Mouse (Mus musculus) MEL (cell line): ENCODE measurements around the gene Gdap1l1. TPM values are rescaled to one million over a fixed set of nuclear protein-coding genes. Genes with fewer than 3 reads are reported as not detected.

Experiments
- DNase-seq: peaks from one replicate; pipeline ENCODE4 v3.0.0; 2011; ENCODE audit warnings: low read depth, low spot score
- H3K27ac ChIP-seq: 2 replicates; pipeline ENCODE4 v1.5.1; 2012; ENCODE audit warnings: low read depth, mild to moderate bottlenecking, control low read depth, low read length, moderate library complexity; ENCODE audit not compliant: control insufficient read depth
- H3K27me3 ChIP-seq, 2 experiments: fragments of 150-350 bp in 1 of 2; sonication (generic) in 1 of 2; 2 replicates each; pipeline ENCODE4 v1.6.1; 2012; ENCODE audit warnings: low read length in 2 of 2, mild to moderate bottlenecking in 2 of 2, improper control_type of control experiment in 1 of 2, moderate library complexity in 1 of 2; ENCODE audit not compliant: insufficient read depth in 2 of 2, control insufficient read depth in 1 of 2
- H3K36me3 ChIP-seq, 2 experiments: 2 replicates each; pipeline ENCODE4 v1.6.1; 2012 to 2014; ENCODE audit warnings: low read length in 2 of 2, improper control_type of control experiment in 1 of 2, inconsistent platforms in 1 of 2, mild to moderate bottlenecking in 1 of 2; ENCODE audit not compliant: insufficient read depth in 2 of 2, control insufficient read depth in 1 of 2
- H3K4me1 ChIP-seq, 2 experiments: fragments of 150-350 bp in 1 of 2; sonication (generic) in 1 of 2; 2 replicates each; pipeline ENCODE4 v1.6.1; 2012; ENCODE audit warnings: low read length in 2 of 2, improper control_type of control experiment in 1 of 2, mild to moderate bottlenecking in 1 of 2; ENCODE audit not compliant: insufficient read depth in 2 of 2, control insufficient read depth in 1 of 2
- H3K4me3 ChIP-seq, 2 experiments: fragments of 150-350 bp in 1 of 2; sonication (generic) in 1 of 2; 2 replicates each; pipeline ENCODE4 v1.5.1; 2012; ENCODE audit warnings: low read depth in 2 of 2, low read length in 2 of 2, mild to moderate bottlenecking in 2 of 2, moderate library complexity in 2 of 2, control low read depth in 1 of 2, improper control_type of control experiment in 1 of 2; ENCODE audit not compliant: control insufficient read depth in 1 of 2, insufficient read depth in 1 of 2
- H3K79me2 ChIP-seq: 2 replicates; pipeline ENCODE4 v1.6.1; 2012; ENCODE audit warnings: mild to moderate bottlenecking, low read length, moderate library complexity; ENCODE audit not compliant: control insufficient read depth, poor library complexity, insufficient read depth
- H3K9ac ChIP-seq: 2 replicates; pipeline ENCODE4 v1.6.1; 2012; ENCODE audit warnings: low read depth, mild to moderate bottlenecking, control low read depth, low read length, moderate library complexity; ENCODE audit not compliant: control insufficient read depth, poor library complexity, severe bottlenecking
- H3K9me3 ChIP-seq: fragments of 150-350 bp; sonication (generic); replicated peaks from 2 replicates; pipeline ENCODE4 v1.6.1; 2012; ENCODE audit warnings: mild to moderate bottlenecking, low read length, improper control_type of control experiment, moderate library complexity; ENCODE audit not compliant: insufficient read depth
- CHD2 ChIP-seq: IDR thresholded peaks from 2 replicates; pipeline ENCODE4 v1.6.1; 2011; ENCODE audit warnings: low read length, improper control_type of control experiment
- ELF1 ChIP-seq: IDR thresholded peaks from 2 replicates; pipeline ENCODE4 v1.6.1; 2014; ENCODE audit warnings: low read depth, mild to moderate bottlenecking, inconsistent platforms, low read length, improper control_type of control experiment, moderate library complexity
- ETS1 ChIP-seq: IDR thresholded peaks from 2 replicates; pipeline ENCODE4 v1.6.1; 2012; ENCODE audit warnings: low read depth, mild to moderate bottlenecking, inconsistent platforms, low read length, improper control_type of control experiment, moderate library complexity
- GABPA ChIP-seq: IDR thresholded peaks from 2 replicates; pipeline ENCODE4 v1.6.1; 2012; ENCODE audit warnings: low read depth, mild to moderate bottlenecking, inconsistent platforms, low read length, improper control_type of control experiment, moderate library complexity
- JUND ChIP-seq: IDR thresholded peaks from 2 replicates; pipeline ENCODE4 v1.6.1; 2011; ENCODE audit warnings: low read depth, mild to moderate bottlenecking, improper control_type of control experiment, low read length
- KAT2A ChIP-seq: conservative IDR thresholded peaks from 2 replicates; pipeline ENCODE4 v1.6.1; 2012; ENCODE audit warnings: low read depth, low read length, improper control_type of control experiment, inconsistent platforms
- MAFK ChIP-seq: IDR thresholded peaks from 2 replicates; pipeline ENCODE4 v1.6.1; 2011; ENCODE audit warnings: low read depth, mild to moderate bottlenecking, low read length, improper control_type of control experiment, borderline replicate concordance
- MAX ChIP-seq: IDR thresholded peaks from 2 replicates; pipeline ENCODE4 v1.6.1; 2011; ENCODE audit warnings: low read length, improper control_type of control experiment
- MEF2A ChIP-seq: IDR thresholded peaks from 2 replicates; pipeline ENCODE4 v1.6.1; 2014; ENCODE audit warnings: low read depth, mild to moderate bottlenecking, inconsistent platforms, low read length, improper control_type of control experiment; ENCODE audit not compliant: poor library complexity, insufficient replicate concordance, severe bottlenecking; ENCODE audit errors: extremely low read depth
- MXI1 ChIP-seq: IDR thresholded peaks from 2 replicates; pipeline ENCODE4 v1.6.1; 2011; ENCODE audit warnings: mild to moderate bottlenecking, low read depth, low read length, improper control_type of control experiment
- MYB ChIP-seq: IDR thresholded peaks from 2 replicates; pipeline ENCODE4 v1.6.1; 2011; ENCODE audit warnings: mild to moderate bottlenecking, low read depth, low read length, improper control_type of control experiment
- MYC ChIP-seq: IDR thresholded peaks from 2 replicates; pipeline ENCODE4 v1.6.1; 2011; ENCODE audit warnings: low read depth, mild to moderate bottlenecking, low read length, improper control_type of control experiment, moderate library complexity
- NELFE ChIP-seq: IDR thresholded peaks from 2 replicates; pipeline ENCODE4 v1.6.1; 2011; ENCODE audit warnings: low read depth, low read length, improper control_type of control experiment
- POLR2AphosphoS5 ChIP-seq: IDR thresholded peaks from 2 replicates; pipeline ENCODE4 v1.6.1; 2012; ENCODE audit warnings: low read depth, borderline replicate concordance, mild to moderate bottlenecking, inconsistent platforms, low read length, moderate library complexity, mixed read lengths
- RAD21 ChIP-seq: IDR thresholded peaks from 2 replicates; pipeline ENCODE4 v1.6.1; 2011; ENCODE audit warnings: mild to moderate bottlenecking, low read depth, low read length, improper control_type of control experiment
- SIN3A ChIP-seq: IDR thresholded peaks from 2 replicates; pipeline ENCODE4 v1.6.1; 2012; ENCODE audit warnings: low read length, improper control_type of control experiment, inconsistent platforms
- SMC3 ChIP-seq: IDR thresholded peaks from 2 replicates; pipeline ENCODE4 v1.6.1; 2011; ENCODE audit warnings: low read depth, low read length, improper control_type of control experiment
- TBP ChIP-seq: IDR thresholded peaks from 2 replicates; pipeline ENCODE4 v1.8.0; 2011; ENCODE audit warnings: low read depth, low read length, improper control_type of control experiment
- UBTF ChIP-seq: IDR thresholded peaks from 2 replicates; pipeline ENCODE4 v1.6.1; 2012; ENCODE audit warnings: low read depth, mild to moderate bottlenecking, inconsistent platforms, low read length, improper control_type of control experiment, moderate library complexity, borderline replicate concordance; ENCODE audit not compliant: insufficient read depth
- USF1 ChIP-seq: IDR thresholded peaks from 2 replicates; pipeline ENCODE4 v1.6.1; 2014; ENCODE audit warnings: low read depth, mild to moderate bottlenecking, inconsistent platforms, low read length, improper control_type of control experiment, moderate library complexity
- USF2 ChIP-seq, 2 experiments: IDR thresholded peaks; 2 replicates each; pipeline ENCODE4 v1.6.1; 2011 to 2012; ENCODE audit warnings: improper control_type of control experiment in 2 of 2, low read length in 2 of 2, borderline replicate concordance in 1 of 2, inconsistent platforms in 1 of 2, low read depth in 1 of 2, mild to moderate bottlenecking in 1 of 2; ENCODE audit not compliant: insufficient read depth in 1 of 2
- ZC3H11A ChIP-seq: IDR thresholded peaks from 2 replicates; pipeline ENCODE4 v1.6.1; 2012; ENCODE audit warnings: low read depth, mild to moderate bottlenecking, inconsistent platforms, low read length, improper control_type of control experiment
- ZKSCAN1 ChIP-seq: IDR thresholded peaks from 2 replicates; pipeline ENCODE4 v1.6.1; 2012; ENCODE audit warnings: low read depth, mild to moderate bottlenecking, inconsistent platforms, low read length, improper control_type of control experiment, moderate library complexity
- ZMIZ1 ChIP-seq: IDR thresholded peaks from 2 replicates; pipeline ENCODE4 v1.6.1; 2012; ENCODE audit warnings: low read depth, mild to moderate bottlenecking, inconsistent platforms, low read length, improper control_type of control experiment, moderate library complexity
- ZNF384 ChIP-seq: IDR thresholded peaks from 2 replicates; pipeline ENCODE4 v1.6.1; 2012; ENCODE audit warnings: low read depth, mild to moderate bottlenecking, inconsistent platforms, low read length, improper control_type of control experiment
- polyA plus RNA-seq, 2 experiments: library from polyadenylated mRNA; stranded (reverse) in 1 of 2; unstranded in 1 of 2; fragments of >175 nt in 1 of 2; fragments of >200 nt in 1 of 2; gene quantifications; 2 replicates each; pipeline versions ENCODE4 v1.2.1 to v1.2.4; 2012; ENCODE audit warnings: low replicate concordance in 2 of 2, low read depth in 1 of 2; ENCODE audit not compliant: insufficient read length in 2 of 2, insufficient read depth in 1 of 2, missing spikeins in 1 of 2
- total RNA-seq: library from RNA; depleted of rRNA; stranded (reverse); fragments of 300-350 nt; gene quantifications from 2 replicates; pipeline ENCODE4 v1.2.3, GENCODE M21; 2012; rRNA removed

The Gdap1l1 gene
- not detected in 2 replicates for total RNA-seq
- not detected for polyA plus RNA-seq

- no peaks in the 10 kb centered on the region for H3K36me3 ChIP-seq
- H3K4me3 ChIP-seq: no peak within 1 kb of the TSS
- 0 out of 4 replicates have a peak, but pooled peaks cover 0 to 3% of the 10 kb centered on the region in 2 experiments for H3K4me1 ChIP-seq
- no peak within 1 kb of the TSS for H3K27ac ChIP-seq
- peaks cover 7 to 8% of the 10 kb centered on the region in 2 experiments; a peak in 3 of 4 replicates for H3K27me3 ChIP-seq
- no peaks in the 10 kb centered on the region for H3K79me2 ChIP-seq
- DNase-seq: no peak
- H3K9me3 ChIP-seq: no peaks in the 10 kb centered on the region
- H3K9ac ChIP-seq: no peak within 1 kb of the TSS
- TF ChIP-seq MAX (no peak), TBP (no peak), ZKSCAN1 (no peak), MYB (no peak), ETS1 (no peak), USF2 (IDR thresholded peaks at IDR 0.05; ENCODE audit: borderline replicate concordance in 1 of 2, insufficient read depth in 1 of 2, low read depth in 1 of 2, low read length in 2 of 2) (no peak), NELFE (no peak), ELF1 (no peak), MAFK (no peak), SMC3 (no peak)
Observed at GRCm38 (mm10) chr2:163438246-163438618, at the start of gene Gdap1l1. Gene Gdap1l1 (plus strand): TSS chr2:163438476.

GRCm38 (mm10) chr2:163392436-163392835 is 45.8 kb upstream of the Gdap1l1 start:
- no peak for DNase-seq
- Histone ChIP-seq H3K36me3 (no peaks in the 10 kb centered on the region), H3K4me1 (no peaks in the 10 kb centered on the region), H3K9ac (no peak overlapping the region), H3K79me2 (no peaks in the 10 kb centered on the region), H3K4me3 (no peak overlapping the region), H3K27me3 (no peaks in the 10 kb centered on the region), H3K9me3 (no peaks in the 10 kb centered on the region), H3K27ac (no peak overlapping the region)
- TF ChIP-seq MEF2A (no peak), JUND (no peak), CHD2 (no peak), ZKSCAN1 (no peak), MYB (no peak), ZMIZ1 (no peak), MYC (no peak), USF1 (no peak), MAX (no peak), UBTF (no peak), ZC3H11A (no peak), SIN3A (no peak), SMC3 (no peak), KAT2A (no peak), GABPA (no peak), ZNF384 (no peak), MAFK (no peak), POLR2AphosphoS5 (no peak), RAD21 (no peak), MXI1 (no peak)
